Mouse (Mus musculus) E14TG2a.4 (cell line): ENCODE measurements at regions not wholly inside any gene's neighbourhood (a gene's known extent, or its start where the extent isn't known, plus 50 kb on each side); places are given as distances from the start of the nearest gene placed in this dataset.

Source experiments
- CTCF ChIP-seq: conservative IDR thresholded peaks from 2 replicates; pipeline ENCODE4 v1.5.1; 2014; ENCODE audit warnings: low read length
- POU5F1 ChIP-seq: IDR thresholded peaks from 2 replicates; pipeline ENCODE4 v1.6.1; 2014; ENCODE audit warnings: low read length, borderline replicate concordance

- TF ChIP-seq CTCF (no peak), POU5F1 (no peak)
These were observed 92.3 kb downstream of the Rps24 start for GRCm38 (mm10) chr14:24579153-24579795.
